Mouse (Mus musculus): ENCODE measurements around the gene Gas2l1. TPM values are rescaled to one million over a fixed set of nuclear protein-coding genes. Genes with fewer than 3 reads are reported as not detected.

Gene Gas2l1
- polyA plus RNA-seq, 2 experiments: 10.9 to 12.1 TPM

GRCm38 (mm10) chr11:5101641-5102040 is 36.5 kb upstream of the Gas2l1 start:
- no peak overlapping the region for H3K9ac ChIP-seq (replicated peaks)
- DNase-seq (ENCODE audit: low read depth in 3 of 3, low spot score in 3 of 3) (no peak), ATAC-seq (ENCODE audit: insufficient read depth) (no peak)
- H3K9me3 ChIP-seq (ENCODE audit: control insufficient read depth, low read length): no peaks in the 10 kb centered on the region
- no peak overlapping the region for H3K4me2 ChIP-seq (ENCODE audit: low read depth)
- peaks cover 6 to 19% of the 10 kb centered on the region in 2 experiments for H3K4me1 ChIP-seq (replicated peaks; ENCODE audit: control insufficient read depth in 2 of 2, insufficient read depth in 2 of 2, low read length in 1 of 2)
- TF ChIP-seq EP300 (IDR thresholded peaks at IDR 0.05; ENCODE audit: low read depth): no peak
- no peak for TF ChIP-seq CTCF (IDR thresholded peaks at IDR 0.05; ENCODE audit: low read depth)
- no peak overlapping the region for H3K27ac ChIP-seq
- no peaks in the 10 kb centered on the region for H3K27me3 ChIP-seq (ENCODE audit: control insufficient read depth, insufficient read depth, low read length)
- H3K36me3 ChIP-seq (replicated peaks; ENCODE audit: control insufficient read depth, insufficient read depth, low read depth): peaks cover 4% of the 10 kb centered on the region
- WGBS (ENCODE audit: insufficient replicate concordance): 75% methylated on average over 6 of the region's 6 CpGs
- H3K4me3 ChIP-seq (ENCODE audit: insufficient read depth in 1 of 2, low read depth in 2 of 2, low read length in 2 of 2): no peak overlapping the region

- WGBS (ENCODE audit: insufficient replicate concordance): 79% methylated on average over 5 of the region's 5 CpGs
Observed at GRCm38 (mm10) chr11:5100801-5101200, 35.7 kb upstream of the Gas2l1 start.

GRCm38 (mm10) chr11:5100283-5100682 is 35.2 kb upstream of the Gas2l1 start:
- Histone ChIP-seq H3K27ac (peak overlapping the region; percentile 85), H3K4me2 (ENCODE audit: low read depth) (peak overlapping the region; percentile 93), H3K4me1 (replicated peaks; ENCODE audit: control insufficient read depth in 2 of 2, insufficient read depth in 2 of 2, low read length in 1 of 2) (peaks cover 11 to 24% of the 10 kb centered on the region in 2 experiments), H3K9ac (replicated peaks) (peak overlapping the region; percentile 93), H3K27me3 (ENCODE audit: control insufficient read depth, insufficient read depth, low read length) (no peaks in the 10 kb centered on the region), H3K9me3 (ENCODE audit: control insufficient read depth, low read length) (no peaks in the 10 kb centered on the region), H3K36me3 (replicated peaks; ENCODE audit: control insufficient read depth, insufficient read depth, low read depth) (peaks cover 6% of the 10 kb centered on the region), H3K4me3 (ENCODE audit: insufficient read depth in 1 of 2, low read depth in 2 of 2, low read length in 2 of 2) (peak overlapping the region; percentile 71 to 90)
- TF ChIP-seq CTCF (IDR thresholded peaks at IDR 0.05; ENCODE audit: low read depth) (peak; percentile 19; the same call in 1 of the 2 replicates), EP300 (IDR thresholded peaks at IDR 0.05; ENCODE audit: low read depth) (no peak)
- ATAC-seq (ENCODE audit: insufficient read depth) (no peak), DNase-seq (ENCODE audit: low read depth in 3 of 3, low spot score in 3 of 3) (peak in 1 of 3 experiments; percentile 23)
- WGBS (ENCODE audit: insufficient replicate concordance): under 1% methylated on average over 7 of the region's 7 CpGs

More at GRCm38 (mm10) chr11:5100801-5101200, 35.7 kb upstream of the Gas2l1 start:
- H3K9me3 ChIP-seq (ENCODE audit: control insufficient read depth, low read length): no peaks in the 10 kb centered on the region
- H3K27ac ChIP-seq: no peak overlapping the region
- H3K4me1 ChIP-seq (replicated peaks; ENCODE audit: control insufficient read depth in 2 of 2, insufficient read depth in 2 of 2, low read length in 1 of 2): peaks cover 11 to 23% of the 10 kb centered on the region in 2 experiments
- DNase-seq (ENCODE audit: low read depth in 3 of 3, low spot score in 3 of 3): no peak
- no peak overlapping the region for H3K9ac ChIP-seq (replicated peaks)
- peaks cover 6% of the 10 kb centered on the region for H3K36me3 ChIP-seq (replicated peaks; ENCODE audit: control insufficient read depth, insufficient read depth, low read depth)
- TF ChIP-seq CTCF (IDR thresholded peaks at IDR 0.05; ENCODE audit: low read depth) (no peak), EP300 (IDR thresholded peaks at IDR 0.05; ENCODE audit: low read depth) (no peak)
- no peak for ATAC-seq (ENCODE audit: insufficient read depth)
- H3K27me3 ChIP-seq (ENCODE audit: control insufficient read depth, insufficient read depth, low read length): no peaks in the 10 kb centered on the region
- H3K4me3 ChIP-seq (ENCODE audit: insufficient read depth in 1 of 2, low read depth in 2 of 2, low read length in 2 of 2): peak overlapping the region in 1 of 2 experiments; percentile 90; a peak in 2 of 4 replicates
- peak overlapping the region; percentile 93 for H3K4me2 ChIP-seq (ENCODE audit: low read depth)

GRCm38 (mm10) chr11:5099576-5100183 is 34.6 kb upstream of the Gas2l1 start:
- peak; percentile 62 for ATAC-seq (ENCODE audit: insufficient read depth)
- peak; percentile 71 to 79 (median 74) for DNase-seq (ENCODE audit: low read depth in 3 of 3, low spot score in 3 of 3)
- no peak for TF ChIP-seq CTCF (IDR thresholded peaks at IDR 0.05; ENCODE audit: low read depth)
- TF ChIP-seq EP300 (IDR thresholded peaks at IDR 0.05; ENCODE audit: low read depth): no peak
- H3K4me2 ChIP-seq (ENCODE audit: low read depth): peak overlapping the region; percentile 93
- H3K27me3 ChIP-seq (ENCODE audit: control insufficient read depth, insufficient read depth, low read length): no peaks in the 10 kb centered on the region
- H3K9ac ChIP-seq (replicated peaks): peak overlapping the region; percentile 93
- H3K4me1 ChIP-seq (replicated peaks; ENCODE audit: control insufficient read depth in 2 of 2, insufficient read depth in 2 of 2, low read length in 1 of 2): peaks cover 11 to 24% of the 10 kb centered on the region in 2 experiments
- WGBS (ENCODE audit: insufficient replicate concordance): under 1% methylated on average over 31 of the region's 31 CpGs
- peak overlapping the region; percentile 71 to 90 for H3K4me3 ChIP-seq (ENCODE audit: insufficient read depth in 1 of 2, low read depth in 2 of 2, low read length in 2 of 2)
- H3K9me3 ChIP-seq (ENCODE audit: control insufficient read depth, low read length): no peaks in the 10 kb centered on the region
- peaks cover 6% of the 10 kb centered on the region for H3K36me3 ChIP-seq (replicated peaks; ENCODE audit: control insufficient read depth, insufficient read depth, low read depth)
- peak overlapping the region; percentile 85 for H3K27ac ChIP-seq

GRCm38 (mm10) chr11:5098736-5099542 is 33.8 kb upstream of the Gas2l1 start, which contains the start of the genes Rhbdd3 and Ewsr1:
TSS of gene Rhbdd3 (plus strand) at chr11:5098926.
TSS of gene Ewsr1 (minus strand) at chr11:5099266.
- H3K4me1 ChIP-seq (replicated peaks; ENCODE audit: control insufficient read depth in 2 of 2, insufficient read depth in 2 of 2, low read length in 1 of 2): peaks cover 11 to 24% of the 10 kb centered on the region in 2 experiments
- TF ChIP-seq CTCF (IDR thresholded peaks at IDR 0.05; ENCODE audit: low read depth) (0 out of 2 replicates have a peak, but pooled peaks have one; percentile 14), EP300 (IDR thresholded peaks at IDR 0.05; ENCODE audit: low read depth) (peak; percentile 9; the same call in 1 of the 2 replicates)
- H3K27me3 ChIP-seq (ENCODE audit: control insufficient read depth, insufficient read depth, low read length): no peaks in the 10 kb centered on the region
- WGBS (ENCODE audit: insufficient replicate concordance): under 1% methylated on average over 91 of the region's 92 CpGs
- peak within 1 kb of the TSS; percentile 93 for H3K9ac ChIP-seq (replicated peaks)
- H3K4me2 ChIP-seq (ENCODE audit: low read depth): peak within 1 kb of the TSS; percentile 93
- H3K27ac ChIP-seq: peak within 1 kb of the TSS; percentile 85
- DNase-seq (ENCODE audit: low read depth in 3 of 3, low spot score in 3 of 3) (peak; percentile 90 to 92 (median 92)), ATAC-seq (ENCODE audit: insufficient read depth) (peak; percentile 90)
- no peaks in the 10 kb centered on the region for H3K9me3 ChIP-seq (ENCODE audit: control insufficient read depth, low read length)
- peaks cover 6% of the 10 kb centered on the region for H3K36me3 ChIP-seq (replicated peaks; ENCODE audit: control insufficient read depth, insufficient read depth, low read depth)
- H3K4me3 ChIP-seq (ENCODE audit: insufficient read depth in 1 of 2, low read depth in 2 of 2, low read length in 2 of 2): peak within 1 kb of the TSS; percentile 71 to 90
